Mouse (Mus musculus) brain, adult 2 months (tissue): ENCODE measurements at regions not wholly inside any gene's neighbourhood (a gene's known extent, or its start where the extent isn't known, plus 50 kb on each side); places are given as distances from the start of the nearest gene placed in this dataset.

Experiments
- DNase-seq: peaks from one replicate; pipeline ENCODE4 v3.0.0; 2011; ENCODE audit warnings: low read depth, low spot score

DNA sequence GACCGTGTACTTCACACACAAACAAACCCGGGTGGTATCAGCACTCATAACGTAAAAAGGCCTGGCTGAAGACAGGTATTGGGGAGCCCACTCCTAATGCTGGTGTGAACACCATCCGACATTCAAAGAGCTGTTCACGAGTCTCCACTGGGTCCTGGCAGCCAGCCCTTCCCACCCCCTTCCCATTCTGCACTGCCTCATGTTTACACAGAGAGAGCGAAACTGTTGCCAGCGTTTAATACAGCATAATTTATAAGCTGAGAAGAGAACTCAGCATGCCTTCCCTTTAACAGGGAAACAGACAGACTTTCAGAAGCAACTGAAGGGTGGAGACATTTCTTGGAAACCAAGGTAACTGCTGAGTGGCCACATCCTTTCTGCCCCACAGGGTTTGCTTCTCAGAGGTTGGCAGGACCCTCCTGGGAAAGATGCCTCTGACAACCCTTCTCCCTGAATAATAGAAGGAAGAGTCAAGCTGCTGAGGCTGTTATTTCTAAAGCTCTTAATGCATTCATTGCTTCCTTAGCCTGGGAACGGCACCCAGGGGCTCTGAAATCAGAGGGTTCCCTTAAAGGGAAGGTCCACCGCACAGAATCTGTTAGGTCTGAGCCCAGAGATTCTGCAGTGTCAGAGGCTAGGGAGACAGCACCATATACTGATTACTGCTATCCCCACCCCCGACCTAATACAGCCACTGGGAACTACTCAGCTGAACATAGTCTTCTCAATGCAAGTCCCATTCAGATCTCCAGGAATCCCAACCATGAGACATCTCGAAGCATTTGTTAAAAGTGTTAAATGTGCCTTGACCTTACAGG, 412.4 kb upstream of the Id4 start:
- DNase-seq = peak; percentile 51

DNA sequence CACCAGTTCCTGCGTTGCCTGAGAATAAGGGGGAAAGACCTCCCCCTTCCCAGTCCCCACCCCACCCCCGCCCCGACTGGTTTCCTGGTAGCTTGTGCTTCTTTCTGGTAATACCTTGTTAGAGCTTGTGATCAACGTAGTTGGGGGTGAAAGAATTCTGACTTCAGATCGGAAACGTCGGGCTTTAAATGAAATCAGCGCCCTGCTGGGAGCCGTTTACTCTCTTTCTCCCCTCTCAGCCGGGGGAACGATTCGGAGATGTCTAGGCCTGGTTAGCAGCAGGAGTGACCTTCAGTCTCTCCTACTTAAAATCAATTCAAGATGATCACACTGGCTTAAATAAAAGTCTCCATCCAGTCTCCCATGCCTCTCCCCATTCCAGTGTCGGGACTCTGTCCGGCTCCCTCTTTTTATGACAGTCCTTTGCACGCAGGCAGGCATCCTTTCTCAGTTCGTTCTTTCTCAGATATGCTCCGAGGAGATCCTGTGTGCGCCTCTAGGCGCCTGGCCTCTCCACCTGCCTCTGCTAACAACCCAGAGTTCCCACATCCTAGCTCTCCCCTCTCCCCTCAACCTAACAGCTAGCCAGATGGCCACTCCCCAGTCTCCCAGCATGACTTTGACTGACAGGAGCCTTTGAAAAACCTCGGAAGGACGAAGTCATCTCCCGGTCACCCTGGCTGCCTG, 405.5 kb upstream of the Id4 start:
- DNase-seq = no peak

DNA sequence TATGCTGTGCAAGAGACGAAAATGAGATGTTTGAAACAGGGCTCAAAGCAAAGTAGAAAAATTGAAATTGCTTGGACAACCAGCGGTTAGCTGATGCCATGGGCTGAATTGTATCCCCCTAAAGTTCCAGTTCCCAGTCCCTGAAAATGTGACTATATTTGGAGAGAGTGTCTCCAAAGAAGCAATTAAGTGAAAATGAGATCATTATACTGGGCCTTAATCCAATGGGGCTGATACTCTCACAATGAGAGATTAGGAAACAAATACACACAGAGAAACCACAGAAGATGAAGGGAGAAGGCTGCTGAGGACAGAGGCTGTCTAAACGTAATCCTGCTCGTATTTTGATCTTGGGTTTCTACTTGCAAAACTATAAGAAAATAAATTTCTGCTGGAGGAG, 402.1 kb upstream of the Id4 start:
- DNase-seq = no peak

DNA sequence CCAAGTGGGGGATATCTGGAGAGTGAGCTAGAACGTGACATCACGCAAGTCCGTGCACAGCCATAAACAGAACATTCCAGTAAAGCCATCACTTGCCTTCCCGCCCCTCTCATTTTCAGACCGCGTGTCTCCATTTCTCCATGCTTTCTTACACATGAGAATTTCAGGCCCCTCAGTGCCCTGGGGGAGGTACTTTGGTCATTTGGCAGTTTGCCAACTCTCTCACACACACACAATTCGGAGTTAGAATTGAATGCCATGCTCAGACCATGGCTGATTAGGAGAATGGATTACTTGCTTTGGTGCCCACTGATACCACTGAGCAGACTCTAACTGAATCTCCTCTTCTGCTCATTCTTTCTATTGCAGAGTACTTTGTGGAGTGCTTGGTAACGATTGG, 400.7 kb upstream of the Id4 start:
- no peak for DNase-seq

DNA sequence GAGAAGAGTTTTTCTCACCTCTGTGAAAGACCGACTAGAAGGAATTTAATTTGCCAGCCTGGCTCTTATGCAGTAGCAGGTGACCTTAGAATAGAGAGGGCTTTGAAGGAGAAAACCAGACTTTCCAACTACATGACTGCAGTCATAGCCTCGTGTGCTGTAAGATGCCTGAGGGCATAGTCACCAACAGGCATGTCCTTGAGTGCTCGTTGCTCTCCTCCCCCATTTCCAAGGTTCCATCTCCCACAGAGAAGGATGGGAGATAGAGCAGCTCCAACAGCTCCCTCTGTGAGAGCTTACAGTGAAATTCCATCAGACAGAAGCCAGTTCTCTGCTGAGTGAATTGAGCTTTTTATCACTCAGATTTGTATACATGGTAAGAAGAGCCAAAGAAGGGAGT, 398.1 kb upstream of the Id4 start:
- DNase-seq = no peak

DNA sequence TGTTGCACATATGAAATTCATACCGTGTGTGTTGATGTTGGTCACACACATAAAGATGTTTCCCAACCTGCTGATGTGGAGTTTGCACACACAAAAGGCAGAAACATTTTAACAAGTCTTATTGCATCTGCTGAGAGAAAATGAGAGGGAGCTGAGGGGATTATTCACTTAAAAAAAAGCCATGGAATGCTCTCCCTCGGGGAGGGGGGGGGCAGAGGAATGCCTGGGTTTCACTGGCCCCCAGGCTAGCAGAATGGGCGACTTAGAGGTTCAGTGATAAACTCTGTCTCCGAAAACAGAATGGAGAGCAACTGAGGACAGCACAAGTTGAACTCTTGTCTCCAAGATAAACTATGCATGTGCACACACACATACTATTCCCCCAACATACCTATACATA, 392.4 kb upstream of the Id4 start:
- DNase-seq = no peak

DNA sequence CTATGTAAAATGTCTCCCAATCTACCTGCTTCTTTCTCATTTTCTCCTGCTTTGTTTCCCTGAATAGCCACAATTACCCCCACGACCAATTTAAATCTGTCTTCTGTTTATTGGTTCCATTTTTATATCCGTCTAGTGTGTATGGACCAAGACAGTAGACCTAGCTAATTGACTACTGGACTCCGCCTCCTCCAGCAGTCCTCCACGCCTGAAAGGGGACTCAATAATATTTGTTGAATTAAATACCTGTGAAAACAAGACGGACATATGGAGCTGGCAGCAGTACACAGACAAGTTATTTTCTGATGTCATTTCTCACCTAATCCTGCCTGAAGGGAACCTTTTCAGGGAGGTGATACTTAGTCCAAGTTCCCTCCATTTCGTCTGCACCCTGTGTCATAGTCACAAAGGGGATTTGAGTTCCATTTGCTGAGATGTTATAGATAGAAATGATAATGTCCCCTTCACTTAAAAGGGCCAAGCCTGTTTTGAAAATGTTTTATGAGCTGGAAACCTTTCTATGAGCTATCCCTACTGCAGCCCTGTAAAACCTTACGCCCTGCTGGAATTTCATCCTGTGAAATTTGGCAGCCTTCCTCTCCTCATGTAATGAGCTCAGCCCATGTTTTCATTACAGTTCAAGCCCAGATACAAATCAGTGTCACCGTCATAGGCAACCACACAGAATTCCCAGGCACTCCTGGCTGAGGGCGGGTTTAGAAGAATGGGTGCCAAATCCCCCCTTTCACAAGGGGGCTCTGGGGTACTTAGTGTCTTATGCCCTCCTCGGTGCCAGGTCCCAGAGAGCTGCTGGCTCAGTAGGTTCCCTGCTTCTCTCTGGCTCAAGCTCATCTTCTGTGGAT, 391.1 kb upstream of the Id4 start:
- DNase-seq = no peak

DNA sequence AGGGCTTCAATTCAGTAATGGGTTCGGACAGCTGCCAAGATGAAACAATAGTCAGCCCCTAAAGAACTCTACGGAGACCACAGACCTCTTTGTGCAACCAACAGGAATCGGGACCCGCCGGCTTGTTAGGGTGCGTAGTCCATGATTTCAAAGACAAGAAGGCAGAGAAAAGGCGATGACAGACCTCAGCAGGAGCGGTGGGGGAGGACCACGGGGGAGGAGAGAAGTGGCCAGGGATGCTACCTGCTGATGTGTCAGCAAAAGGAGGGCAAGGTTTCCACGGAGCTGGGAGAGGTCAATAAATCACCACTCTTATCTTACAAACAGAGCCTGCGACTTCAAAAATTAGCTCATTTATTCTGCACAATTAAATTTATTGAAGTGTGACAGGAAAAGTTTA, 388.4 kb upstream of the Id4 start:
- no peak for DNase-seq

DNA sequence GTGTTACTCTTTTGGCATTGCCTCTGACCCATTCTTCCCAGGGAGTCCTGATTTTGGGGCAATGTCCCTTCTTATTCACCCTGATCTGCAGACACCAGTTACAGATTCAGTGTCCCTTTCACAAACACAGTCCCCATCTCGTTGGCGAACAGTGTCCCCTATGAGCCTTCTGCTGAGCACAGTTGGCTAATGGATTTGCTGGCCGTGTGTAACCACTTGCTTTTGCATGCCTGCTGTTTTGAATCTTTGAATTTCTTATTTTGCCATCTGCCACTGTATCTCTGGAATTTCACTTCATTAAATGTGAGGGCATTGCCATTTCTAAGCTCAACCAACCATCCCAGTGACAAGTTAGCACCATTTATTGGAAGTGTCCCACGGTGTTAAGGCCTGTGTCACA, 368.5 kb upstream of the Id4 start:
- no peak for DNase-seq

DNA sequence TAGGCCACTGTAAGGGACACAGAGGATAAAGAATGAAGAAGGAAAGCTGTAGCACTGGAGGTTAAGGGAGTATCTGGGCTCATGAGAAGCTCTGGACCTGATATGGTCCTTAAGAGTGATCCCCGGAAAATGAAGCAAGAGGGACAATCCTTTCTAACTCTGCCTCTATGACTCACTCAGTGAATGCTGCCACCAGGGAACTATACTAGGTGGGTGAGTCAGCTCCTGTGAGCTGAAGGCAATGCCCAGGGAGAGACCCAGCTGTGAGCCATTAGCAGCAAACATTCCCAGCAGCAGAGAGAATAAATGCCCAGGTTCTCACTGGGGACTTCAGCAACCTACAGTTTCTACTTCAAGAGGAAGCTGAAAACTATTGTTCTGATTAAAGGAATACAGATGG, 366.7 kb upstream of the Id4 start:
- peak; percentile 81 for DNase-seq

DNA sequence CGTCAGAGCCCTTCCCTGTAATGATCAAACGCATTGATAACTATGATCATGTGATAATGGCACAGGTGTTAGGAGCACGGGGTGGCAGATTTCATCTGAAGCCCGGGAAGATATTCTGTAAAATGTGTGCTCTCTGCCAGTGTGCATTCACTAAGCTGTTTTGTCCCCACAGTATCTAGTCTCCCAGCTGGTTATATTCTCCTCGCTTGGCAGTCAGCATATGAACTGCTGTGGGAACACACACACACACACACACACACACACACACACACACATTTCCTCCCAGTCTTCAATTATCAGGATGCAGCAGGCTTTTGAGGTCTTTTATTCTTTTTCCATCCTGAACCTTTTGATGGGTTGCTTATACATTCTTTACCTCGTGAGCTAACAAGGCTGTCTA, 365.8 kb upstream of the Id4 start:
- DNase-seq = peak; percentile 30

DNA sequence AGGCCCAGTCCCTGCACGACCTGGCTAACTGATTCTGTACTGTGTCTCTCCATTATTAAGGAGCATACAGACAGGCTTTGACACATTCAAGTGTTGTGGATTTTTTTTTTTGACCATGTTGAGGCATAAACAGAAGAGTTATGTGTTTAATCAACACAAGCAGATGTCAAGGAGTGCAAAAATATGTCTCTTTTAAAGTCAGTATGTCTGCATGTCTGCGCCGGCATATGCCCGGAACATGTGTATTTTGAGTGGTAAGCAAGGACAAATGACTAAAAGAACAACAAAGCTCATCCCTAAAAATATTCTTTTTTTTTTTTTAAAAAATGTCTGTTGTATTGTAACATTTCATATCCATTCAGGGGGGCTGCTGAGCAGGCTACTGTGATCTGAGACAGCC, 364.4 kb upstream of the Id4 start:
- no peak for DNase-seq

DNA sequence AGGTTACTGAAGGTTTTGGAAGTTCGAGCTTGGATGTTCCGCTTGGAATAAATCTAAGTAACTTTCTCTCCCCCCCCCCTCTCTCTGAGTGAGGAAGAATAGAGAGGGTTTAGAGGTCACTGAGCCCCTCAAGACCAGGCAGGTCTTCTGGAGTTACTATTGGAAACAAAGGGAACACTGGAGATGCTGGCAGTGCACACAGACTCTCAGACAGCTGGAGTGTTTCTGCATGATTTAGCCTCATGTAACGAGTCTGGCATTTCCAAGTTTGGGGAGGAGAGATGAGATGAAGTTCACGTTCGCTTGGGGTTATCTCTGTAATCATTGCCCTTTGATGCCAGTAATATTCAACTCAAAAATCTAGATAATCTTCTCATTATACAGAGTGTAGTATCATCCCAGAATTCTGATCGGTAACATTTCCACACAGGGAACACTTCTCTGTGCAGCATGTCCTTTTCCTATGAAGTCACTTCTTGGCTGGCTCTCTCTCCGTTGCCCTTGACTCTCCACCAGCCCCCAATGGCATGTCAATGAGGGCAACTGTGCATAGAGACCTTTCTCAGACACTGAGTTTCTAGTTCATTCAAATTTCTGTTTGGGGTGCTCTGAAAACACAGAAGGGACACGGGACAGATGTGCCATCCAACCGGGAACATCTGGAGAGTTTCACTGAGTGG, 351.0 kb upstream of the Id4 start:
- no peak for DNase-seq

DNA sequence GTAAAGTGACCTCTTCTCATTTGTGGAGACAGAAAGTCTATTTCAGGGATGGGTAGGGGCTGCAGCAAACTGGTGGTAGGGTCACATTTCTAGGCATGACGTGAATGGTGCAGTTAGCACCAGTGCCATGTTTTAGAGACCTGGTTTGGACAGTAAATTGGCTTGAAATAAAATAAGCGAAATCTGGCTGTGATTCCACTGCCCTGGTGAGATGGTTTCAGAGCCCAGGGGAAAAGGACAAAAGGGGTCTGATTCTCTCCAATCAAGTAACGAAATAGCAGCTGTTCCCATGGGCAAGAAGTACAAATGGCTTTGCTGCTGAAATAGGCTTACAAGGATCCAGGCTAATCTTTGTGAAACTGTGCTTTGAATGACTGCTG, 350.5 kb upstream of the Id4 start:
- no peak for DNase-seq

DNA sequence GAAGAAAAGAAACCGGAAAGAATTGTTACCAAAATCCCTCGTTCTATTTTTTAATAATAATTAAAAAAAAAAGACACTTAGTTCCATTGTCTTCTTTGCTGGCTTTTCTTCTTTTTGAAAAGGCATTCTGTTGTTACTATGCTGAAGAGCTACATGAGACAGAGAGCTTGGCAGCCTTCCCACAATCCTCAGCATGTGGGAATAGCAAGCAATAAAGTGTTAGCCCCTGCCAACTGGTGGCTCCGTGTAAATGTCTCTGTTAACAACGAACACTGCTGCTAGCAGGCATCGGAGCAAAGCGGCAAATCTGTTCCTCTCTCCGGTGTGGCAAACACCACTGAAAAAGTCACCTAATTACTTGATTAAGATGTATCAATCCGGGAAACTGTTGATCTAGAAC, 344.6 kb upstream of the Id4 start:
- peak; percentile 88 for DNase-seq

DNA sequence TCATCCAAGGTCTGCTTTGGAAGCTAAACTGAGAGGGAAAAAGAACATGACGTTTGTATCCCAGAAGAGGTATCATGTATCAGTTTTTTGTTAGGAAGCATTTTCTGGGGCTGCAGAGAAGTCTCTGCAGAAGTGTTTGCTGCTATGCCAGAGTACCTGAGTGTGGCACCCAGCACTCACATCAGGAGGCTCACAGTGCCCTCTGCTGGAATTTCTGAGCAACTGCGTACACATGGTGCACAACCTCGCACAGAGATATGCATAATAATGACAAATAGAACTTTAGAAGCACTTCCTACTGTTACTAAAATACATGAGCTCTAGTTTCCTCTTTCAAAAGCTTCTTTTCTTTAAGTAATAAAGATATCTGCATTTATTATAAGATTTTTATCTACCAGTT, 343.7 kb upstream of the Id4 start:
- no peak for DNase-seq

DNA sequence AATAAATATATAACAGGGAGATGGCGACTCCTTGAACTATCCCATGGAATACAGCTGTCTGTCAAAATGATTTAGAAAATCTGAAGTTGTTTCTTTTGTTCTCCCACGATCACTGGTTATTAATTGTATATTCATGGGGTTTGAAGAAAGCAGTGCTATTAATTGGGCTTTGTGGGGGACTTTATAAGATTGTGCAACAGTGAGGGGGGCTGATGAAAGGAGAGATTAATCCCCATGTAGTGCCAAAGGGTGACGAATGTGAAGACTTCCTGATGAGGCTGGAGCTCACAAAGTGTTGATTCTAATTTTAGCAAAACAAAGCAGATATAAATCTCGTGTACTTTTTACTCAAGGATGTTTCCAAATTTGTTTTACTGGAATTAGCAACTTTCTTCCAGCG, 340.0 kb upstream of the Id4 start:
- no peak for DNase-seq

DNA sequence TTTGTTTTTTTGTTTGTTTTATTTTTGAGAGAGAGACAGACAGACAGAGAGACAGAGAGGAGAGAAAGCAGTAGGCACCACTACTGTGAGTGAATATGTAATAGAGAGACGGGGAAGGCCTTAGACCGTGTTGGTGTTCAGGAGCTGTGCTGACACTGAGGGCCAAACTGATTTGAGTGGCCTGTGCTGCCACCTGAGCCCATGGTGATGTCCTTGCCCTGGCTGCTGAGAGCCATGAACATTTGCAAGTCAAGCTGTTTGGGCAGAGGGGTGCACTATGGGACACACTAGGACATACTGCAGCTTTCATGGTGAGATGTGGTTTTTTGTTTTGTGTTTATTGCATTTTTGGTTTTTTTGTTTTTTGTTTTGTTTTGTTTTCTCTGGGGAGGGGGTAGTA, 320.3 kb upstream of the Id4 start:
- no peak for DNase-seq

DNA sequence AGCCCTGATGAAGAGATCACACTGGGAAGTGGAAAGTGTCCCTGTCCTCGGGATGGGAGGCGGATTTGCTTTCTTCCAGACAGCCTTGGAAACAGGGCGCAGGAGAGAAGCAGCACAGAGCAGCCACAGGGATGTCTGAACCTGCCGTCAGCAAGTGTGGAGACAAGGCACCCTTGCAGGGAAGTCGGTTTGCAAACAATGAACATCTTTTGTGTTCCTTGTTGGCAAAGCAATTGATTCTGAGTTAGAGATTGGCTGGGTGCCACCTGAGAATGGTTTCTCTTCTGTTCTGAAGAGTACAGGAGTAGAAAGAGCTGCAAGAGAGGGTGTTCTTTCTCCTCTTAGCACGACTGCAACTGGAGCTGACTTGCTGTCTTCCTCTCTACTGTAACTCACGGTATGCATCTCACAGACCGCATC, 318.6 kb upstream of the Id4 start:
- peak; percentile 64 for DNase-seq

DNA sequence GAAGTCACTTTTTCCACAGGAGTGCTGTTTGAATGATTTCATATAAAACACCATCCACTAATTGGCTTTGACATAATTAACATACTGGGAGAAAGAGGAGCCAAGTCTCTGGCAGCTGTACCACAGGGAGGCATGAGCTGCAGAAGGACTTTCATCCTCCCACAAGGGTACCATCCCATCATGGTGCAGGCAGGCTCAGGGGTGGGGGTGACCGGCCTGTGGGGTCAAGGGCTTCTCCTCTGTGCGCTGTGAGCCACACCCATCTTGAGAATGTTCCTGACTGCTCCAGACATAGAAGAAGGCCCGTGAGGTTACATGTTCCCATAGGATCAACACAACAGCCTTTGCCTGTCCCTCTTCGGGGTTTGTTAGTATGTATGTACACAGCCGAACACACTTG, 317.4 kb upstream of the Id4 start:
- no peak for DNase-seq

DNA sequence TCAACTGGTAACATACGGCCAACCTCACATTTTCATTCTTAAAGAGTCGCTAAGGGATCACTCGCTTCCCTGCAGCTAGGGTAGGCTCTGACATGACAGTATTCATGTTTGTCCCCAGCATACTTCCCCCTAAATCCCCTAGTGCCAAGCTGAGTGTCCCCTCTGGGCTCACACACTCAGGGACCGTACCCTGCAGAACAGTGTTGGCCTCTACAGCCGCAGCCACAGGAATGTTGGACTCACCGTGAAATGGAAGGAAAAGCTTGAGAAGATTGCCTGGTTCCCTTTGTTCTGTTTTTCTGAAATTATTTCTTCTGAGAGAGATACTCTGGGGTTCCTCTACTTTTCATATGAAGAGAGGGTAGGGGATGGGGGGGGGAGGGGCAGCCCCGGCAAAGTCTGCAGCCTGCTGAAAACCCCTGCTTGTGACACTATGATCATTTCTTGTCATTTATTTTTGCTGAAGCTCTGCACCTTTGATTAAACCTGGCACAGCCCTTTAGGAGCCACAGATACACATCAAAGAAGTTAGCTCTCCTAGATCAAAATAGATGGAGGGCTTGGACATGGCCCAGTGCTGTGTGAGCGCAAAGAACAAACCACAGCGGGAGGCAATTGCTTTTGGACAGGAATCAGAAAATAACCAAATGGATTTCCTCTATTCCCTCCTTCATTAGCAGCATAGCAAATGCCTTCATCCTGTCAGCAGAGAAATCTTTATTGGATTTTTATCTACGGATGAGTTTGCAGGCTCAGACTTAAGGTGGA, 312.7 kb upstream of the Id4 start:
- peak; percentile 57 for DNase-seq
